Mouse (Mus musculus) liver, embryonic 12.5 days (tissue): ENCODE results near the gene Wdfy3. TPM values are rescaled to one million over a fixed set of nuclear protein-coding genes. Genes with fewer than 3 reads are reported as not detected.
"Not testable (repeated sequence)": the region's sequence is repeated elsewhere in the genome, so short reads cannot be mapped to it uniquely, and the experiment has no call there.

Experiments used
- ATAC-seq: fragments of 200-750 bp; cut with Nextera tagmentation; 2 replicates; pipeline ENCODE4 v1.8.0; 2017; ENCODE audit warnings: moderate number of reproducible peaks, mild to moderate bottlenecking, moderate library complexity
- H3K27ac ChIP-seq: fragments of 300-500 bp; sonication (generic); 2 replicates; pipeline ENCODE4 v1.5.1; 2016; ENCODE audit warnings: mild to moderate bottlenecking
- H3K27me3 ChIP-seq: fragments of 300-500 bp; sonication (generic); replicated peaks from 2 replicates; pipeline ENCODE4 v1.6.1; 2016; ENCODE audit warnings: mild to moderate bottlenecking, moderate library complexity
- H3K36me3 ChIP-seq: fragments of 300-500 bp; sonication (generic); 2 replicates; pipeline ENCODE4 v1.6.1; 2016; ENCODE audit warnings: mild to moderate bottlenecking, moderate library complexity
- H3K4me1 ChIP-seq: fragments of 300-500 bp; sonication (generic); 2 replicates; pipeline ENCODE4 v1.6.1; 2016
- H3K4me2 ChIP-seq: fragments of 300-500 bp; sonication (generic); 2 replicates; pipeline ENCODE4 v1.6.1; 2016; ENCODE audit warnings: mild to moderate bottlenecking, moderate library complexity
- H3K4me3 ChIP-seq: fragments of 300-500 bp; sonication (generic); 2 replicates; pipeline ENCODE4 v1.5.1; 2016; ENCODE audit warnings: mild to moderate bottlenecking, moderate library complexity
- H3K9ac ChIP-seq: fragments of 300-500 bp; sonication (generic); 2 replicates; pipeline ENCODE4 v1.6.1; 2016; ENCODE audit warnings: mild to moderate bottlenecking, moderate library complexity
- H3K9me3 ChIP-seq: fragments of 300-500 bp; sonication (generic); replicated peaks from 2 replicates; pipeline ENCODE4 v1.6.1; 2016; ENCODE audit warnings: mild to moderate bottlenecking, moderate library complexity
- WGBS: fragments of 180-500 bp; shearing (Covaris S2); methylation state at CpG from one replicate; pipeline ENCODE4 v1.1.7; 2016; ENCODE audit not compliant: insufficient replicate concordance; 5-methylcytosine and 5-hydroxymethylcytosine counted together
- polyA plus RNA-seq: library from polyadenylated mRNA; unstranded; fragments of >200 nt; fragmentation: Nextera tagmentation; extraction: Ambion mirVana; gene quantifications from 2 replicates; pipeline ENCODE4 v1.2.1, GENCODE M21; 2016

The Wdfy3 gene
- polyA plus RNA-seq, 1 experiment from 2014 or later = 7.4 TPM

GRCm38 (mm10) chr5:101934629-101935028 lies 135.1 kb downstream of the Wdfy3 start:
- Histone ChIP-seq H3K36me3 (peaks cover 72% of the 10 kb centered on the region), H3K4me1 (no peaks in the 10 kb centered on the region), H3K9ac (no peak overlapping the region), H3K4me2 (no peak overlapping the region), H3K27ac (no peak overlapping the region), H3K27me3 (no peaks in the 10 kb centered on the region), H3K9me3 (no peaks in the 10 kb centered on the region), H3K4me3 (no peak overlapping the region)
- WGBS = 78% methylated on average over 7 of the region's 7 CpGs
- ATAC-seq = no peak

GRCm38 (mm10) chr5:101932971-101933810 lies 136.5 kb downstream of the Wdfy3 start:
- Histone ChIP-seq H3K4me1 (no peaks in the 10 kb centered on the region), H3K4me3 (no peak overlapping the region), H3K9ac (no peak overlapping the region), H3K36me3 (peaks cover 73% of the 10 kb centered on the region), H3K27me3 (no peaks in the 10 kb centered on the region), H3K4me2 (no peak overlapping the region), H3K9me3 (no peaks in the 10 kb centered on the region), H3K27ac (no peak overlapping the region)
- no peak for ATAC-seq
- WGBS = 79% methylated on average over 15 of the region's 15 CpGs

- WGBS = 61% methylated on average over 4 of the region's 4 CpGs
- peaks cover 67% of the 10 kb centered on the region for H3K36me3 ChIP-seq
- no peaks in the 10 kb centered on the region for H3K9me3 ChIP-seq
These were observed 137.7 kb downstream of the Wdfy3 start for GRCm38 (mm10) chr5:101931997-101932396.

GRCm38 (mm10) chr5:101926311-101926710 lies 143.4 kb downstream of the Wdfy3 start:
- no peak overlapping the region for H3K27ac ChIP-seq
- H3K9ac ChIP-seq = no peak overlapping the region
- H3K36me3 ChIP-seq = peaks cover 82% of the 10 kb centered on the region
- no peak for ATAC-seq
- H3K4me1 ChIP-seq = no peaks in the 10 kb centered on the region
- 85% methylated on average over 8 of the region's 8 CpGs for WGBS
- H3K4me3 ChIP-seq = no peak overlapping the region
- H3K9me3 ChIP-seq = no peaks in the 10 kb centered on the region
- no peaks in the 10 kb centered on the region for H3K27me3 ChIP-seq
- no peak overlapping the region for H3K4me2 ChIP-seq

More at GRCm38 (mm10) chr5:101931997-101932396, 137.7 kb downstream of the Wdfy3 start:
- H3K27ac ChIP-seq = no peak overlapping the region
- no peak overlapping the region for H3K4me2 ChIP-seq
- no peak for ATAC-seq
- H3K27me3 ChIP-seq = no peaks in the 10 kb centered on the region
- H3K4me1 ChIP-seq = no peaks in the 10 kb centered on the region
- H3K4me3 ChIP-seq = no peak overlapping the region
- H3K9ac ChIP-seq = no peak overlapping the region

DNA sequence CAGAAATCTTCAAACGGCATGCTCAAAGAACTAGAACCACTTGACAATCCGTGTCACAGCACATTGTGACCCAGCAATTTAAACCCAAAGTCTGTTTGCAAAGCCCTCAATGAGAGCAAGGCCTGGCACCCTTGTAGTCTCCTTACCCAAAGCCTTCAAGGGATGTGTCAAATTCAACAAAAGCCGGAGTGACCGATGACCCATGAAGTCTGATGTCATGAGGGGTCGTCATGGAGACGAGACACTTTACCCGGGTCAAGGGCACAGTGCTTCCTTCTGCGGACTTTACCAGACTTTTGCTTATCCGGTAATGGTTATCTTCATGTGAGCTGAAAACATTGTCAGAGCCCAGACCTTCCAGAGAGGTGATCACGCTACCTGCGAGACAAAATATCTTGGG lies 146.0 kb downstream of the Wdfy3 start:
- no peak for ATAC-seq
- H3K36me3 ChIP-seq = peaks cover 84% of the 10 kb centered on the region

GRCm38 (mm10) chr5:101919559-101919958 lies 150.2 kb downstream of the Wdfy3 start:
- no peak for ATAC-seq
- Histone ChIP-seq H3K36me3 (peaks cover 90% of the 10 kb centered on the region), H3K4me3 (no peak overlapping the region), H3K9ac (no peak overlapping the region), H3K4me1 (no peaks in the 10 kb centered on the region), H3K27me3 (no peaks in the 10 kb centered on the region), H3K9me3 (no peaks in the 10 kb centered on the region), H3K27ac (no peak overlapping the region), H3K4me2 (no peak overlapping the region)
- 80% methylated on average over 5 of the region's 5 CpGs for WGBS

More for the DNA sequence above, 146.0 kb downstream of the Wdfy3 start:
- Histone ChIP-seq H3K27ac (no peak overlapping the region), H3K27me3 (no peaks in the 10 kb centered on the region), H3K4me3 (no peak overlapping the region), H3K4me2 (no peak overlapping the region), H3K4me1 (no peaks in the 10 kb centered on the region), H3K9me3 (no peaks in the 10 kb centered on the region), H3K9ac (no peak overlapping the region)
- WGBS = 84% methylated on average over 11 of the region's 11 CpGs

DNA sequence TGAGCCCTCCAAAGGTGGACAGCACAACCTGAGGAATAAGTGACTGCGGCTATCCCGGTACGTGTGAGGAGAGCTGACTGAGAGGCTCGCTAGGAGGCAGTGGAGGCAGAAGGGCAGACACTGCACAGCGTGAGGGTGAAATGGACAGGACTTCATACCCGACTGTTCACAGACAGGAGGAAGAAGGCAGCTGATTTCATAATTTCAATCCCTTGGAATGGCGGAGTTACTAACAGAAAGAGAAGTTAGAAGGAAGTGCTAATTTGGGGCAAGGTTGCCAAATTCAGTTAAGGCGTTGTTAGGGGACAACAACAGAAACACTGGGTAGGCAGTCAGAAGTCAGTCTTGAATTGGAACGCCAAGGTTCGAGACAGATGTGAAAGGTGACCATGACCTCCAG lies 160.3 kb downstream of the Wdfy3 start:
- peaks cover 86% of the 10 kb centered on the region for H3K36me3 ChIP-seq
- no peak overlapping the region for H3K9ac ChIP-seq
- no peak overlapping the region for H3K4me2 ChIP-seq
- H3K27ac ChIP-seq = no peak overlapping the region
- H3K27me3 ChIP-seq = no peaks in the 10 kb centered on the region
- no peaks in the 10 kb centered on the region for H3K4me1 ChIP-seq
- ATAC-seq = no peak
- WGBS = 87% methylated on average over 10 of the region's 10 CpGs
- H3K4me3 ChIP-seq = no peak overlapping the region
- no peaks in the 10 kb centered on the region for H3K9me3 ChIP-seq

DNA sequence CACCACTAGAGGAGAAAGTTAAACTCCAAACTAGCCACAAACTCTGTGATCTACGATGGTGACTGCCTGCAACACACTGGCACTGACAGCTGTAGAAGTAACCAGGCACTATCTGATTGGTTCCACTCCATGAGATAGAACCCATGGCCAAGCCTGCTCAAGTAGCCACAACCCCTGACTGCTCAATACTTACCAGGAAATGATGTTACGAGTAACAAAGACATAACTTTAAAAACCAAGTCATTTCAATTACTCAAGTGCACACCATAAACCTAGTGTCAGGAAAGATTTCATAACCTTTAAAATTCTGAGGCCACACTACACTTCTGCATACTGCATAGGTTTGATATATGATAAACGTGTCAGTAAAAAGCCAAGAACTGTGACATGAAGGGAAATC lies 164.1 kb downstream of the Wdfy3 start:
- no peak overlapping the region for H3K4me2 ChIP-seq
- H3K4me3 ChIP-seq = no peak overlapping the region
- H3K27me3 ChIP-seq = no peaks in the 10 kb centered on the region
- no peaks in the 10 kb centered on the region for H3K9me3 ChIP-seq
- H3K36me3 ChIP-seq = peaks cover 85% of the 10 kb centered on the region
- 78% methylated on average over 3 of the region's 3 CpGs for WGBS
- no peak overlapping the region for H3K9ac ChIP-seq
- H3K27ac ChIP-seq = no peak overlapping the region
- no peaks in the 10 kb centered on the region for H3K4me1 ChIP-seq
- ATAC-seq = no peak

DNA sequence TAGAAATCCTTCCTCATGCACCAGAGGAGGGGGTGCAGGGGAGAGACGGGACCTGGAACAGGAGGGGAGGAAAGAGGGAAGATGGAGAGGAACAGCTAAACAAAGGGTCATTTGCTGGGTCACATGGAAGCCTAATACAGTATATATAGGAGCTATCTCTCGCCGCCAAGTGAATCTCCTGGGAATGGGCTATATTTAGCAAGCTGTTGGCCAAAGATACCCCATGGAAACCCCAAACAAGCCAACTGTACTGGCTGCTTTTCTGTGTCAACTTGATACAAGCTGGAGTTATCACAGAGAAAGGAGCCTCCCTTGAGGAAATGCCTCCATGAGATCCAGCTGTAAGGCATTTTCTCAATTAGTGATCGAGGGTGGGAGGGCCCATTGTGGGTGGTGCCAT lies 164.9 kb downstream of the Wdfy3 start:
- peaks cover 87% of the 10 kb centered on the region for H3K36me3 ChIP-seq
- H3K4me3 ChIP-seq, H3K27ac ChIP-seq, H3K4me1 ChIP-seq, ATAC-seq, H3K4me2 ChIP-seq, H3K27me3 ChIP-seq, H3K9ac ChIP-seq, H3K9me3 ChIP-seq: not testable (repeated sequence)
- WGBS = 85% methylated on average over 4 of the region's 4 CpGs

GRCm38 (mm10) chr5:101902686-101903085 lies 167.0 kb downstream of the Wdfy3 start:
- Histone ChIP-seq H3K4me3 (no peak overlapping the region), H3K36me3 (peaks cover 84% of the 10 kb centered on the region), H3K27ac (no peak overlapping the region), H3K9ac (no peak overlapping the region), H3K4me1 (no peaks in the 10 kb centered on the region), H3K9me3 (no peaks in the 10 kb centered on the region), H3K27me3 (no peaks in the 10 kb centered on the region), H3K4me2 (no peak overlapping the region)
- 73% methylated on average over 1 of the region's 1 CpGs for WGBS
- no peak for ATAC-seq

DNA sequence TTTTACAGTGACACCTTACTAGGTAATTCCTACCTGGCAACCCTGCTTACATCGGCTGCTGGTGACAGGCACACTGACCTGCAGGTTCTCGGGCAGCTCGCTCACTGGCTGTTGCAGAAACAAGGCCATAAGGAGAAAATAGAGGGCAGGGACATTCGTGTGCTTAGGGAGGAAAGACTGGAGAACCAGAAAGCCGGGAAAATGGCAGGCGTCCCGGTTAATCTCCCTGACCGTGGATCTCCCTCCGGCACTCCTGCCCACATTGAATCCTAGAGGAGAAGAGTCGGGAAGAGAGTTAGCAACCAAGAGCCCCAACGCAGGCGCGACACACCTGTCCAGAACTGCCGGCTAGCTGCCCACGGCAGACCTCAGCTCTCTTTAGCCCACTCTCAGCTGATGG lies 169.7 kb downstream of the Wdfy3 start:
- H3K4me1 ChIP-seq = no peaks in the 10 kb centered on the region
- H3K9ac ChIP-seq = no peak overlapping the region
- no peaks in the 10 kb centered on the region for H3K9me3 ChIP-seq
- H3K4me3 ChIP-seq = no peak overlapping the region
- no peak overlapping the region for H3K27ac ChIP-seq
- H3K36me3 ChIP-seq = peaks cover 84% of the 10 kb centered on the region
- ATAC-seq = no peak
- H3K4me2 ChIP-seq = no peak overlapping the region
- H3K27me3 ChIP-seq = no peaks in the 10 kb centered on the region
- 86% methylated on average over 15 of the region's 15 CpGs for WGBS

- 88% methylated on average over 11 of the region's 11 CpGs for WGBS
- Histone ChIP-seq H3K27ac (no peak overlapping the region), H3K9me3 (no peaks in the 10 kb centered on the region), H3K27me3 (no peaks in the 10 kb centered on the region), H3K4me2 (no peak overlapping the region), H3K36me3 (peaks cover 90% of the 10 kb centered on the region), H3K4me3 (no peak overlapping the region), H3K4me1 (no peaks in the 10 kb centered on the region), H3K9ac (no peak overlapping the region)
- ATAC-seq = no peak
These were observed 172.9 kb downstream of the Wdfy3 start for GRCm38 (mm10) chr5:101896784-101897183.
